Mouse (Mus musculus) ES-Bruce4 (cell line): ENCODE data around the gene C2cd4a. TPM values are rescaled to one million over a fixed set of nuclear protein-coding genes. Genes with fewer than 3 reads are reported as not detected.

Experiments used
- H3K27ac ChIP-seq: 2 replicates; pipeline ENCODE4 v1.5.1; 2012; ENCODE audit warnings: low read length, inconsistent platforms; ENCODE audit not compliant: insufficient read depth
- H3K27me3 ChIP-seq: 2 replicates; pipeline ENCODE4 v1.6.1; 2012; ENCODE audit warnings: mild to moderate bottlenecking, low read length, inconsistent platforms; ENCODE audit not compliant: control insufficient read depth, poor library complexity, insufficient read depth, severe bottlenecking
- H3K36me3 ChIP-seq: 2 replicates; pipeline ENCODE4 v1.6.1; 2012; ENCODE audit warnings: inconsistent platforms, mild to moderate bottlenecking, low read length, moderate library complexity; ENCODE audit not compliant: control insufficient read depth, poor library complexity, insufficient read depth, severe bottlenecking
- H3K4me1 ChIP-seq: one replicate; pipeline ENCODE4 v1.8.1; 2011; ENCODE audit warnings: low read length; ENCODE audit not compliant: control insufficient read depth, insufficient read depth
- H3K4me3 ChIP-seq: 2 replicates; pipeline ENCODE4 v1.5.1; 2011; ENCODE audit warnings: low read depth, mild to moderate bottlenecking, low read length
- H3K9ac ChIP-seq: 2 replicates; pipeline ENCODE4 v1.6.1; 2012; ENCODE audit warnings: low read depth, mild to moderate bottlenecking, inconsistent platforms; ENCODE audit not compliant: poor library complexity, severe bottlenecking
- H3K9me3 ChIP-seq: replicated peaks from 2 replicates; pipeline ENCODE4 v1.6.1; 2012; ENCODE audit warnings: mild to moderate bottlenecking, low read length, inconsistent platforms; ENCODE audit not compliant: control insufficient read depth, poor library complexity, insufficient read depth, severe bottlenecking
- CTCF ChIP-seq: IDR thresholded peaks from one replicate; pipeline ENCODE4 v1.8.1; 2011; ENCODE audit warnings: low read depth, low read length
- EP300 ChIP-seq: IDR thresholded peaks from 2 replicates; pipeline ENCODE4 v1.6.1; 2011; ENCODE audit warnings: low read depth, low read length; ENCODE audit not compliant: insufficient read depth
- POLR2A ChIP-seq: IDR thresholded peaks from one replicate; pipeline ENCODE4 v1.8.1; 2011; ENCODE audit warnings: low read length; ENCODE audit not compliant: insufficient read depth
- polyA plus RNA-seq: library from polyadenylated mRNA; stranded (reverse); fragments of >200 nt; gene quantifications from 2 replicates; pipeline ENCODE4 v1.2.4, GENCODE M21; 2011; ENCODE audit warnings: low read depth; ENCODE audit not compliant: missing spikeins, insufficient read depth, insufficient read length

C2cd4a gene
- polyA plus RNA-seq, 1 experiment: not detected

- TF ChIP-seq EP300 (no peak), POLR2A (no peak), CTCF (peak; percentile 49)
- H3K27ac ChIP-seq: no peak overlapping the region
- no peaks in the 10 kb centered on the region for H3K36me3 ChIP-seq
- no peak overlapping the region for H3K9ac ChIP-seq
- no peaks in the 10 kb centered on the region for H3K4me1 ChIP-seq
- H3K27me3 ChIP-seq: no peaks in the 10 kb centered on the region
- no peaks in the 10 kb centered on the region for H3K9me3 ChIP-seq
- H3K4me3 ChIP-seq: no peak overlapping the region
Measured at GRCm38 (mm10) chr9:67851150-67851549, 19.0 kb upstream of the C2cd4a start.

- H3K36me3 ChIP-seq: no peaks in the 10 kb centered on the region
- no peaks in the 10 kb centered on the region for H3K27me3 ChIP-seq
- H3K9me3 ChIP-seq: no peaks in the 10 kb centered on the region
- no peaks in the 10 kb centered on the region for H3K4me1 ChIP-seq
- H3K4me3 ChIP-seq: no peak overlapping the region
- no peak overlapping the region for H3K9ac ChIP-seq
- H3K27ac ChIP-seq: no peak overlapping the region
- no peak for TF ChIP-seq EP300
Measured at GRCm38 (mm10) chr9:67849846-67850245, 17.7 kb upstream of the C2cd4a start.

- no peak overlapping the region for H3K27ac ChIP-seq
- TF ChIP-seq POLR2A (no peak), CTCF (no peak), EP300 (no peak)
- no peak overlapping the region for H3K4me3 ChIP-seq
- no peak overlapping the region for H3K9ac ChIP-seq
- H3K4me1 ChIP-seq: no peaks in the 10 kb centered on the region
- H3K27me3 ChIP-seq: no peaks in the 10 kb centered on the region
- no peaks in the 10 kb centered on the region for H3K36me3 ChIP-seq
- H3K9me3 ChIP-seq: no peaks in the 10 kb centered on the region
Measured at GRCm38 (mm10) chr9:67849397-67849796, 17.3 kb upstream of the C2cd4a start.

- Histone ChIP-seq H3K9ac (no peak overlapping the region), H3K36me3 (no peaks in the 10 kb centered on the region), H3K27me3 (no peaks in the 10 kb centered on the region), H3K4me3 (no peak overlapping the region), H3K9me3 (no peaks in the 10 kb centered on the region), H3K27ac (no peak overlapping the region), H3K4me1 (no peaks in the 10 kb centered on the region)
- no peak for TF ChIP-seq EP300
- no peak for TF ChIP-seq POLR2A
- TF ChIP-seq CTCF: no peak
Measured at GRCm38 (mm10) chr9:67847606-67848005, 15.5 kb upstream of the C2cd4a start.

- H3K9me3 ChIP-seq: no peaks in the 10 kb centered on the region
- H3K9ac ChIP-seq: no peak overlapping the region
- H3K36me3 ChIP-seq: no peaks in the 10 kb centered on the region
- no peak overlapping the region for H3K4me3 ChIP-seq
- H3K4me1 ChIP-seq: no peaks in the 10 kb centered on the region
- H3K27ac ChIP-seq: no peak overlapping the region
- no peak for TF ChIP-seq CTCF
- no peak for TF ChIP-seq EP300
- TF ChIP-seq POLR2A: no peak
- no peaks in the 10 kb centered on the region for H3K27me3 ChIP-seq
Measured at GRCm38 (mm10) chr9:67846089-67846488, 14.0 kb upstream of the C2cd4a start.

- Histone ChIP-seq H3K27ac (no peak overlapping the region), H3K27me3 (no peaks in the 10 kb centered on the region), H3K4me1 (no peaks in the 10 kb centered on the region), H3K4me3 (no peak overlapping the region), H3K9ac (no peak overlapping the region), H3K9me3 (no peaks in the 10 kb centered on the region), H3K36me3 (no peaks in the 10 kb centered on the region)
- no peak for TF ChIP-seq POLR2A
- TF ChIP-seq EP300: no peak
- TF ChIP-seq CTCF: no peak
Measured at GRCm38 (mm10) chr9:67845648-67846047, 13.5 kb upstream of the C2cd4a start.

- no peak for TF ChIP-seq EP300
- no peak for TF ChIP-seq CTCF
- TF ChIP-seq POLR2A: no peak
- no peak overlapping the region for H3K9ac ChIP-seq
Measured at GRCm38 (mm10) chr9:67845012-67845411, 12.9 kb upstream of the C2cd4a start.

More at GRCm38 (mm10) chr9:67845012-67845411, 12.9 kb upstream of the C2cd4a start:
- Histone ChIP-seq H3K4me3 (no peak overlapping the region), H3K27me3 (no peaks in the 10 kb centered on the region), H3K27ac (no peak overlapping the region), H3K4me1 (no peaks in the 10 kb centered on the region), H3K36me3 (no peaks in the 10 kb centered on the region), H3K9me3 (no peaks in the 10 kb centered on the region)
